Mouse (Mus musculus) right cerebral cortex, adult 18-20 months (tissue): ENCODE data around the gene Syn2.

Experiments used
- DNase-seq: peaks from one replicate; pipeline ENCODE4 v3.0.0; 2022; ENCODE audit warnings: mixed read lengths

The Syn2 gene

DNA sequence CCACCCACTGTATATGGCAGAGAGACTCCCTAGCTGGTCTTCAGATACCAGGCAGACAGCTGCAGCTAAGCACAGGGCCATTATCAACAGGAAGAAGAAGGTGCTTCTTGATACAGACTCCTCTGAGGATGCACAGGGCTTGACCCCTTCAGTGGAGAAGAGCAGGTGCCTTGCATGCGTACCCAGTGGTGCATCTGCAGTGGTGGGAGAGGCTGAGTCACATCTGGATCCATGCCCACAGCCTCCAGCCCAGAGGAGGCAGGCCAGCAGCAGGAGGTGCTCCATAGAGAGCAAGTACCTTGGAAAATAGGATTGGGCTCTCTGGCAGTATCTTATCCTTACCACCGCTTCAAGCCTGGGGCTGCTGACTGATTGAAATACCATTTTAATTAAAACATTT is 159.2 kb downstream of the Syn2 start:
- DNase-seq: no peak

DNA sequence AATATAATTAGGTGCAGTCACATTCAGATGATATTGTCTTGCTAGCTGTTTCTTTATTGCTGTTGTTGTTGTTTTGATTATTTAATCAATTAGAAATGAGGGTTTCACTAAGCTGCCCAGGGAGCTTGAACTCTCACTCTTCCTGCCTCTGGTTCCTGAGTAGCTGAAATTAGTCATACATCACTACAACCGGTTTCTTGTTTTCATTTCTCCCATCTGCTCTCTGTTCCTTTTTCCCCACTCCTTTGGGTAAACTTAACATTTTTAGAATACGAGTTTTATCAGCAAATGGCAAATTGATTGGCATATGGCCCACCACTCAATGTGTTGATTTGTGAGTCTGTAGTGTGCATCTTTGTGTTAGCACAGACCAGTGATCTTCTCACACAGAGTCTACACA is 172.4 kb downstream of the Syn2 start:
- no peak for DNase-seq

- DNase-seq: no peak
These were observed 178.1 kb downstream of the Syn2 start for GRCm38 (mm10) chr6:115312780-115313179.

DNA sequence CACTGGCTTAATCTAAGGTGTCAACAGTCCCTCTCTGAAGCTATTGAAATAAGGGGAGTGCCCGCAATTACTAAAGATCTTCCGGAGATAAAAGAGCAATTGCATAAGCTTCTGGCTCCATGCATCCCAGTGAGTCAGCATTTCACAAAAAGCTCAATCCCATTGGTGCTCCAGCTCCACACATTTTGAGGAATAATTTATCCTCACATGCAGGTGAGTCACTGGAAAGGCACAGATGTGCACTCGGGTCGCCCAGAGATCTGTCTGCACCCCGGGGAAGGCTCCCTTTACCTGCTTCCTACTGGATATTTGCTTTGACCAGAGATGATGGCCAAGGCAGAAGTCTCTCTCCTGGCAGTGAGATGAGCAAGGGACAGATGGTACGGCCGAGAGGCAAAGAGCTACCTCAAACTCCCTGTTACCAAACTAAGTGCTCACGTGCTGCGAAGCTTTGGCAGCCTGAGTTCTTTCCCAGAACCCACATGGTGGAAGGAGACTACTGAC is 178.6 kb downstream of the Syn2 start:
- peak; percentile 66 for DNase-seq

DNA sequence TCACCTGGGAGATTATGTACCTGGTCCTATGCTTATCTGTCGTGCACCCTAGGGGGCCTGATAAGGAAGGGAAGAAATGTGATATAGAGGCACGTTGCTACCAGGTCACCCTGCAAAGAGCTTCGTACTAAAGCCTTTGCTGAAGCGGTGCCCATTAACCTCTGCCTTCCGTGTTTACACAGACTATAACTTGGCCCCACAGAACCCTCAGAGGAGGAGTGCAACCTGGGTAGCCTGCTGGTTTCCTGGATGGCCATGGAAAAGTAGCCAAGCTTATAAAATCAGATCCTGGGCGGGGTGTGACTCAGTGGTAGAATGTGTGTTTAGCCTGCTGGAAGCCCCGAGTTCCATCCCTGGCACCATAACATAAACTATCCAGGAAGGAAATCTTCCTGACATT is 179.2 kb downstream of the Syn2 start:
- DNase-seq: no peak

- no peak for DNase-seq
These were observed 181.1 kb downstream of the Syn2 start for GRCm38 (mm10) chr6:115315770-115316169.

- DNase-seq: no peak
These were observed 182.1 kb downstream of the Syn2 start for GRCm38 (mm10) chr6:115316811-115317221.

DNA sequence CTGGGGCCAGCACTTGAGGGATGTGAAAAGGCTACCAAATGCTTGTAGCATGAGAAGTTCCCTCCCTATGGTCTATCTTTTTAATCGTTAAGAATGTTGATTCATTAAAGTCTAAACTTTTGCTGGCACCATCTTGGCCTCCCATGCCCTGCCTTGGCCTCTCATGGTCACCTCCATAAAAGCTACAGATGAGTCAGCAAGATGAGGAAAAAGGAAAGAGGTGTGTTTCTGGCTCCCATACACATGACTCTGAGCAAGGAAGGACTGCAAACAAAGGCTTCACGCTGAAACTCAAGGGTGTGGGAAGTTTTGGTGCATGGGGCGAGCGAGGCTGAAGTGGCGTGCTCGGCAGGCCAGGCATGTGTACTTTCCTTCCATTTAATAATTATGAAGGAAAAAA is 184.1 kb downstream of the Syn2 start:
- no peak for DNase-seq

- no peak for DNase-seq
These were observed 185.0 kb downstream of the Syn2 start for GRCm38 (mm10) chr6:115319686-115320085.

GRCm38 (mm10) chr6:115320927-115321714 is 186.4 kb downstream of the Syn2 start:
- no peak for DNase-seq

DNA sequence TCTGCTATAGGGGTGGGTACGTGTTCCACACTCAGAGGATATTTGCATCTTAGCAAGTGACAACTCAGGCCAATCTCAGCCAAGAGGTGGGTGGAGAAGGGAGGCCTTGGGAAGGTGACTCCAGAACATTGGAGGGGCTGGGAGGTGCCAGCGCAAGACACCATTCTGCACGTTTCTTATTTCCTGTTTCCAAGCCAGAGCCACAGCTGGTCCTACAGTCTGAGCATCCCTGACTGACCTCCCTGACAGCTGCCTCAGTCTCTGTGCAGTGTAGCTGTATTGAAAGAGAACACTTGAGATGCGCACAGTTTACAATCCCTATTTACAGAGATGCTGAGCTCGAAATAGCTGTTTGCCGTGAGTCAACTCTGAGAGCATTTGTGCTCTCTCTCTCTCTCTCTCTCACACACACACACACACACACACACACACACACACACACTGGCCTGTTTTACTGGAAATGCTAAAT is 187.2 kb downstream of the Syn2 start:
- peak; percentile 65 for DNase-seq

DNA sequence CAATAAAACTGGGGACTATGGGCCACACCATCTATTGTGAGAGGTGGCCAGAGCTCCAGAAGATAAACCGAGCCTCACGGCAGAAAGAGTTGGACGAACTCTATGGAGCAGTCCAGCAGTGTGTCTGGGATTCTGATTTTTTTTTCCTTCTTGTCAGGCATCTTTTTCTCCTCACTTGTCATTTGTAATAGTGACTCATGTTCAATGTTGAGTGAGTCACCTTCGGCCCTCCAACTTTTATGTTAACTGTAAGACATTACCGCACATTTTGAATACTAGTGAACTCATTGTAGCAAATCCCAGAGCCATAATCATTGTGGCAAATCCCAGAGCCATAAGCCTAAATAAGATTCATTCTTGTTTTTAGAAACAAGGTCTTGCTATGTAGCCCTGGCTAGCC is 188.3 kb downstream of the Syn2 start:
- DNase-seq: no peak

GRCm38 (mm10) chr6:115330964-115331363 is 196.3 kb downstream of the Syn2 start:
- DNase-seq: no peak
